Mouse (Mus musculus): ENCODE data around the gene Ctsk. TPM values are rescaled to one million over a fixed set of nuclear protein-coding genes. Genes with fewer than 3 reads are reported as not detected.

Gene Ctsk
- polyA plus RNA-seq, 1 experiment from 2014 or later = 9.8 TPM

DNA sequence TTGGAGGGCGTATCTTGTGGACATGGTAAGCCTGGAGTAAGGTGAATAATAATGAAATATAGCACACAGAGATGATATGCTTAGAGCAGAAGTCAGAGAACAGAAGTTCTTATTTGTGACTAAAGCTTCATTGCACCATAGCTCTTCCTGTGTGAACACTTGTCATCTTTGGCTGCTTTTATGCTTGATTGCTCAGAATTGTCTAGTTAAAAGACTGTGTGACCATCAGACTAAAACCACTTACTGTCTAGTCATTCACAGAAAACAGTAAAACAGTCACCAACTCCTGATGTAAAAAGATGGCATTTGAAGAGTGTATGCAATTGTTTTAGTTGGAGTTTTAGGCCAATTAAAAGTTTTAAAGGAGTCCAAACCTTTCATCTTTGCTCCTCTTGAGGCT is 20.1 kb upstream of the Ctsk start:
- H3K9ac ChIP-seq (ENCODE audit: low read depth, low read length) = no peak overlapping the region
- H3K4me2 ChIP-seq (replicated peaks; ENCODE audit: low read depth) = no peak overlapping the region
- H3K27ac ChIP-seq (ENCODE audit: low read depth, low read length) = no peak overlapping the region
- WGBS = 100% methylated on average over 1 of the region's 1 CpGs
- no peaks in the 10 kb centered on the region for H3K27me3 ChIP-seq (replicated peaks; ENCODE audit: control insufficient read depth, insufficient read depth, low read length)
- no peaks in the 10 kb centered on the region for H3K9me3 ChIP-seq (ENCODE audit: control insufficient read depth)
- ATAC-seq = no peak
- peaks cover 68% of the 10 kb centered on the region for H3K36me3 ChIP-seq (ENCODE audit: control insufficient read depth, insufficient read depth)
- TF ChIP-seq CTCF (IDR thresholded peaks at IDR 0.05; ENCODE audit: low read depth) = no peak
- no peaks in the 10 kb centered on the region for H3K4me1 ChIP-seq (replicated peaks; ENCODE audit: control insufficient read depth, insufficient read depth, low read length)
- no peak overlapping the region for H3K4me3 ChIP-seq (ENCODE audit: low read depth, low read length)

DNA sequence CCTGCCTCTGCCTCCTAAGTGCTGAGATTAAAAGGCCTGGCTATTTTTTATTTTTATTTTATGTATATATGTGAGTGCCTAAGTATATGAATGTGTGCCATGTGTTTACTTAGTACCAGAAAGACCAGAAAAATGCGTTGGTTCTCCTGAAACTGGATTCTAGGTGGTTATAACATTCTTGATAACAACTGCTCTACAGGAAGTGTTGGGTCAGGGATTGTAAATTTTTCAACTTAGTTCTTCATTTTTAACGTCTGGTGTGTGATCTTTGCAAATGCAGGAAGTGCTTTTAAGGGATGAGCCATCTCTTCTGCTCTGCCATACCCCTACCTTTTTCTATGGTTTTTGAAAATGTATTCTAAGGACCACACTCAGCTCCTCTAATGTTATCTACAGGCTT is 12.6 kb upstream of the Ctsk start:
- ATAC-seq = no peak
- WGBS = 71% methylated on average over 2 of the region's 2 CpGs
- no peak overlapping the region for H3K27ac ChIP-seq (ENCODE audit: low read depth, low read length)
- peaks cover 63% of the 10 kb centered on the region for H3K36me3 ChIP-seq (ENCODE audit: control insufficient read depth, insufficient read depth)
- H3K9me3 ChIP-seq (ENCODE audit: control insufficient read depth) = no peaks in the 10 kb centered on the region
- no peak overlapping the region for H3K9ac ChIP-seq (ENCODE audit: low read depth, low read length)
- no peaks in the 10 kb centered on the region for H3K4me1 ChIP-seq (replicated peaks; ENCODE audit: control insufficient read depth, insufficient read depth, low read length)
- H3K4me3 ChIP-seq (ENCODE audit: low read depth, low read length) = no peak overlapping the region
- no peak overlapping the region for H3K4me2 ChIP-seq (replicated peaks; ENCODE audit: low read depth)
- TF ChIP-seq CTCF (IDR thresholded peaks at IDR 0.05; ENCODE audit: low read depth) = no peak
- H3K27me3 ChIP-seq (replicated peaks; ENCODE audit: control insufficient read depth, insufficient read depth, low read length) = no peaks in the 10 kb centered on the region

DNA sequence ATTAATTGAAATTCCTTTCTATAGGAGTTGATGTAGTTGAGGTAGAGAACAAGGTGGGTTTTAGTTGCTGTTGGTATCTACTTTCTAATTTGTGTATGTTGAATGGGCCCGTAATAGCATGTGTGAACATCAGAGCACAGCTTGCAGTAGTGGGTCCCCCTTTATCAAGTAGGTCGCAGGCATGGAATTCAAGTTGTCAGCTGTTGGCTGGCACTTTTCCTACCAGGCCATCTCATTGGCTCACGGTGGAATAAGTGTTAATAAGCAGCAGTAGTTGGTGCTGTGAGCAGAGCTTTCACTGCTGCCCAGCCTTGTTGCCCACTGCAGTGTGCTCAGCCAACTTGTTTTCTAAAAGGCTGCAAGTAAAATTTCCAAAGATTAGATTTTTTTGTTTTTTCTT is 10.4 kb upstream of the Ctsk start:
- ATAC-seq = no peak
- no peaks in the 10 kb centered on the region for H3K9me3 ChIP-seq (ENCODE audit: control insufficient read depth)
- H3K4me2 ChIP-seq (replicated peaks; ENCODE audit: low read depth) = no peak overlapping the region
- H3K27ac ChIP-seq (ENCODE audit: low read depth, low read length) = no peak overlapping the region
- H3K27me3 ChIP-seq (replicated peaks; ENCODE audit: control insufficient read depth, insufficient read depth, low read length) = no peaks in the 10 kb centered on the region
- no peak overlapping the region for H3K4me3 ChIP-seq (ENCODE audit: low read depth, low read length)
- no peaks in the 10 kb centered on the region for H3K4me1 ChIP-seq (replicated peaks; ENCODE audit: control insufficient read depth, insufficient read depth, low read length)
- H3K9ac ChIP-seq (ENCODE audit: low read depth, low read length) = no peak overlapping the region
- 91% methylated on average over 3 of the region's 3 CpGs for WGBS
- TF ChIP-seq CTCF (IDR thresholded peaks at IDR 0.05; ENCODE audit: low read depth) = no peak
- H3K36me3 ChIP-seq (ENCODE audit: control insufficient read depth, insufficient read depth) = peaks cover 68% of the 10 kb centered on the region

DNA sequence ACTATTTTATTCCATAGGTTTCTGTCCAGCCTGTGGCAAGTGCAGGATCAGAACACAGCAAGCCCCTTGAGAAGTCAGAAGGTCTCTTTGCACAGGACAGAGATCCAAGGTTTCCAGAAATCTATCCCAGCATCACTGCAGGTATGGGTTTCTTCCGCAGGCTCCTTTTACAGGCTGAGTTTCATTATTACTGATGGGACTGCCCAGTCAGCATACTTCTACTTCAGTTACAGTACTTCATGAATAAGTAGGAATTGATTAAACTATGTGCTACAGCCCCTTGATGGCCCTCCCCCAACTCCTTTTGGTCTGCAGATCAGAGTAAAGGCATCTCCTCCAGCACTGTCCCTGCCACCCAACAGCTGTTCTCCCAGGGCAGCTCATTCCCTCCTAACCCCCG is 8.8 kb upstream of the Ctsk start:
- no peak for ATAC-seq
- H3K4me1 ChIP-seq (replicated peaks; ENCODE audit: control insufficient read depth, insufficient read depth, low read length) = no peaks in the 10 kb centered on the region
- no peak overlapping the region for H3K4me2 ChIP-seq (replicated peaks; ENCODE audit: low read depth)
- H3K4me3 ChIP-seq (ENCODE audit: low read depth, low read length) = no peak overlapping the region
- no peak overlapping the region for H3K27ac ChIP-seq (ENCODE audit: low read depth, low read length)
- no peak overlapping the region for H3K9ac ChIP-seq (ENCODE audit: low read depth, low read length)
- peaks cover 75% of the 10 kb centered on the region for H3K36me3 ChIP-seq (ENCODE audit: control insufficient read depth, insufficient read depth)
- 94% methylated on average over 2 of the region's 2 CpGs for WGBS
- no peaks in the 10 kb centered on the region for H3K9me3 ChIP-seq (ENCODE audit: control insufficient read depth)
- H3K27me3 ChIP-seq (replicated peaks; ENCODE audit: control insufficient read depth, insufficient read depth, low read length) = no peaks in the 10 kb centered on the region
- TF ChIP-seq CTCF (IDR thresholded peaks at IDR 0.05; ENCODE audit: low read depth) = no peak

DNA sequence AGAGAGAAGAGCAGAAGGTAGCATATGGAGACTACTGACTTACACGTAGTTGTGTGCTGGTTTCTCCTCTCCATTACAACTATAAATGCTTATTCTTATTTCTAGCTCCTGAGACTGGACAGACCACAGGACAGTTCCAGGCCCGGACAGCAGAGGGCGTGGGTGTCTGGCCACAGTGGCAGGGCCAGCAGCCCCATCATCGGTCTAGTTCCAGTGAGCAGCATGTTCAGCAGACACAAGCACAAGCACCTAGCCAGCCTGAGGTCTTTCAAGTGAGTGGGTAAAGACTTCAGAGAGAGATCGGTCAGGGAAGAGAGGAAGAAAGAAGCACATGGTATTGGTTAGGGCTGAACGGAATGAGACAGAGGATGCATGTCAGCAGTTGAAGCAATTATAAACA is 4.7 kb upstream of the Ctsk start:
- H3K36me3 ChIP-seq (ENCODE audit: control insufficient read depth, insufficient read depth) = peaks cover 55% of the 10 kb centered on the region
- TF ChIP-seq CTCF (IDR thresholded peaks at IDR 0.05; ENCODE audit: low read depth) = peak; percentile 84
- H3K9me3 ChIP-seq (ENCODE audit: control insufficient read depth) = no peaks in the 10 kb centered on the region
- no peak for ATAC-seq
- H3K4me3 ChIP-seq (ENCODE audit: low read depth, low read length) = no peak overlapping the region
- no peak overlapping the region for H3K9ac ChIP-seq (ENCODE audit: low read depth, low read length)
- H3K4me1 ChIP-seq (replicated peaks; ENCODE audit: control insufficient read depth, insufficient read depth, low read length) = no peaks in the 10 kb centered on the region
- no peak overlapping the region for H3K4me2 ChIP-seq (replicated peaks; ENCODE audit: low read depth)
- 62% methylated on average over 6 of the region's 6 CpGs for WGBS
- no peaks in the 10 kb centered on the region for H3K27me3 ChIP-seq (replicated peaks; ENCODE audit: control insufficient read depth, insufficient read depth, low read length)
- no peak overlapping the region for H3K27ac ChIP-seq (ENCODE audit: low read depth, low read length)

DNA sequence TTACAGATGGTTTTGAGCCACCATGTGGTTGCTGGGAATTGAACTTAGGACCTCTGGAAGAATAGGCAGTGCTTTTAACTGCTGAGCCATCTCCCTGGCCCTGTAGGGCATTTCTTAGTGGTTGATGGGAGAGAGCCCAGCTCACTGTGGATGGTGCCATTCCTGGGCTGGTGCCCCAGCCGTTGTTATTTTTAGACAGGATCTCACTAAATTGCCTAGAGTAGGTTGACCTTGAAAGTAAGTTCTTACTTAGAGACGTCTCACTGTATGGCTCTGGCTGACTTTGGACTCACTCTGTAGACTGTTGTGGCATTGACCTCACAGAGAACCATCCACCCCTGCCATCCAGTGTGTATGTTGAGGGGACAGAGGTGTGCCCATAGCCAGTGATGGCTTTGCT is 827 bp upstream of the Ctsk start:
- Histone ChIP-seq H3K4me3 (ENCODE audit: low read depth, low read length) (no peak overlapping the region), H3K9me3 (ENCODE audit: control insufficient read depth) (no peaks in the 10 kb centered on the region), H3K4me1 (replicated peaks; ENCODE audit: control insufficient read depth, insufficient read depth, low read length) (no peaks in the 10 kb centered on the region), H3K4me2 (replicated peaks; ENCODE audit: low read depth) (no peak overlapping the region), H3K27ac (ENCODE audit: low read depth, low read length) (no peak overlapping the region), H3K36me3 (ENCODE audit: control insufficient read depth, insufficient read depth) (peaks cover 24% of the 10 kb centered on the region), H3K9ac (ENCODE audit: low read depth, low read length) (no peak overlapping the region), H3K27me3 (replicated peaks; ENCODE audit: control insufficient read depth, insufficient read depth, low read length) (no peaks in the 10 kb centered on the region)
- WGBS = 59% methylated on average over 2 of the region's 2 CpGs
- ATAC-seq = no peak
- TF ChIP-seq CTCF (IDR thresholded peaks at IDR 0.05; ENCODE audit: low read depth) = no peak

DNA sequence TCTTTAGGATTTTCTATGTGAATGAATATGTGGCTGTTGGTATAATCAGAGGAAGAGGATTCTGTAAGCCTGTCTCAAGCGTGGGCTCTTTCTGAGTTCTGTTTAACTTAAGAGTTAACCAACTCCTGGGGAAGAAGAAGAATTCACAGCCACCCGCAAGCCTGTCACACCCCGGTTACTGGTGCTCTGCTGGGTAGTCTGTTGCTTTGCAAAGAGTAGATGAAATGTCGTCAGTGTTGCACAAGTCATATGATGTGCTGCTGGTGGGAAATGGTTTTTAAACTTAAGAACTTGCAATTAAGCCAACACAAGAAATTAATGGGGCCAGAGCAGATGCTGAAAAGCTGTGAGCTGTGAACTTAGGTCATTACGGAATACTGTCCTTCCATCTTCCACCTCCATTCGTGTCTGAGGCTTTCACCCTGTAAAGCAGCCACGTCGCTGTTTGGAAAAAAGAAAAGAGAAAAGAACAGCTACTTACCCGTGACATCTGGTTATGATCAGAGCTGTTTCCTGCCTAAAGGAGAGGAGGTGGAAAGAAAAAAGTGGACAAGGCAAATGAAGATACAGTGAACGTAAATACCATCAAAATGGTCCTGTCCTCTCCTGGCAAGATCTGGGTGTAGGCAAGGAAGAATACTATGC is 562 bp downstream of the Ctsk start:
- no peak for TF ChIP-seq CTCF (IDR thresholded peaks at IDR 0.05; ENCODE audit: low read depth)

More for the DNA sequence above, 562 bp downstream of the Ctsk start:
- Histone ChIP-seq H3K4me3 (ENCODE audit: low read depth, low read length) (no peak overlapping the region; the same call in 1 of the 2 replicates), H3K9me3 (ENCODE audit: control insufficient read depth) (no peaks in the 10 kb centered on the region), H3K4me1 (replicated peaks; ENCODE audit: control insufficient read depth, insufficient read depth, low read length) (no peaks in the 10 kb centered on the region), H3K9ac (ENCODE audit: low read depth, low read length) (no peak overlapping the region), H3K36me3 (ENCODE audit: control insufficient read depth, insufficient read depth) (peaks cover 17% of the 10 kb centered on the region), H3K4me2 (replicated peaks; ENCODE audit: low read depth) (peak overlapping the region; percentile 33; the same call in 1 of the 2 replicates), H3K27me3 (replicated peaks; ENCODE audit: control insufficient read depth, insufficient read depth, low read length) (no peaks in the 10 kb centered on the region), H3K27ac (ENCODE audit: low read depth, low read length) (no peak overlapping the region)
- ATAC-seq = no peak
- WGBS = 42% methylated on average over 10 of the region's 10 CpGs
